Mouse (Mus musculus): ENCODE measurements around the gene Gdpd5.
"Not testable (repeated sequence)": the region's sequence is repeated elsewhere in the genome, so short reads cannot be mapped to it uniquely, and the experiment has no call there.

Gdpd5 gene

DNA sequence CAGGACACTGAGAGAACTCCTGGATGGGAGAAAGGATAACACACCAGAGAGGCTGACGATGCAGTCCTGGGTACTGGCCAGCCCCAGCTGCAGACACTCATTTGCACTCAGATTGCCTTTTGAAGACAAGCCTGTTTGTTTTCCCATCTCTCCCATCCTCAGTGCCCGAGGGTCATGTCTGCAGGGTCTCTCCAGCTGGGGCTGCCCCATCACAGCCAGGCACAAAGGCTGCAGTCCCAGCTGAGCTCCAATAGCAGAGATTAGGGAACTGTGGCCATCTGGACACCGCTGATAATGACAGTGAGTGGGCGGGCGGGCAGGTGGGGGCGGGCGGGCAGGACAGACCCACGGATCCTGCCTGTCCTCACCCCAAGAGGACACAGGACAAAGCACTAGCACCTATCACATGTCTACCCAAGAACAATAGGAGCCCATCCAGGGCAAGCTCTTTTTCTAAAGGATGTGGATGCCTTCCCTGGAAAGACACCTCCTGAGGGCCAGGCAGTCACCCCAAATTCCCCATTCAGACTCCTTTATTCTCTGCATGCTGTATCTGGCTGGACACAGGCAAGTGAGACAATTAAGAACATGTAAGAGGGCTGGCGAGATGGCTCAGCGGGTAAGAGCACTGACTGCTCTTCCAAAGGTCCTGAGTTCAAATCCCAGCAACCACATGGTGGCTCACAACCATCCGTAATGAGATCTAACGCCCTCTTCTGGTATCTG lies 93.8 kb downstream of the Gdpd5 start:
- no peak for DNase-seq (ENCODE audit: low read depth, low spot score)

DNA sequence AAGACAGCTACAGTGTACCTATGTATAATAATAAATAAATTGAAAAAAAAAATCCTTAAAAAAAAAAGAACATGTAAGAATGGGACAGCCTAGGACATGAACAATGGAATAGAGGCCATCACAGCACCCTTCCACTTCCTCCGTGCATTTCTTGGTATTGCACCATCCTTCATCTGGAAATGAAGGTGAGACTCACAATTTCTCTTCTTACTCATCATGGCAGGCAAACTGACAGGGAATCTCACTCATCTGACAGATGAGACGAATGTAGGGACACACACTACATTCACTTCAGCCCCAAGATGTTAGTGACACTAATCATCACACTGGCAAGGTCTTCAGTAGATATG lies 94.3 kb downstream of the Gdpd5 start:
- DNase-seq (ENCODE audit: low read depth, low spot score), result no peak

DNA sequence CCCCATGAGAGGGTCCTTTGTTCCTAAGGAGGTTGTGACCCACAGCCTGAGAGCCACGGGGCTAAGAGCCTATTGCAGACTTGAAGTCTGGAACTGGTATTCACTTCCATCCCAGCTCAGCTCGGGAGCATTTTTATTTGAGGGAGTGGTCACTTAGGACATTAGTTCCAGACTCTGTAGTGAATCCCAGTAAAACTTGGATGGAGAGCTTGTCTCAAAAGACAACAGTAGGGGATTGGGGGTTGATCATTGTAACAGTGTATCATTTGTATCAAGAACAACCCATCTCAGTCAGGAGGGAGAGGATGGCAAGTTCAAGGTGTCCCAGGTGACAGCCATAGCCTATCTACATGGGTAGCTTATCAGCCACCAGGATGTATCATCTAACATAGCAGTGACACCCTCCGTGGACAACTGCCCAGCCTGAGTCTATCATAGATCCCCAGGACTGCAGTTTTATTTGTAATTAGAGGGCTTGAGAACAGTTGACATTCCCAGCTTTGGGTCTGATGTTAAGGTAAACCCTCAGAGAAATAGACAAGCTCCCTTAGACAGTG lies 95.4 kb downstream of the Gdpd5 start:
- no peak for DNase-seq (ENCODE audit: low read depth, low spot score)

DNA sequence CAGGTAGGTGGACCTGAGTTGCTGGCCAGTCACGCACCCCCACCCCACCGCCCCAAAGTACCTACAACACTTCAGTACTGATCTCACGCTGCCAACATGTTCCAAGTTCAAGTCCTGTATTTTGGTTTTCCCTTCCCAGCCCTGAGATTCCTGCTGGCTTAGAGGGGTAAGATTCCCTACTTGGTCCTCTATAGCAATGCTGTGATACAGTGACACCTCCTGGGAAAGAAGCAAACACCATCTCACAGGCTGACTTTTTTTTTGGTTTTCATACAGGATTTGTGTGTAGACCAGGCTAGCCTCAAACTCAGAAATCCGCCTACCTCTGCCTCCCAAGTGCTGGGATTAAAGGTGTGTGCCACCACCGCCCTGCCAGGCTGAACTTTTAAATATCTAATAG lies 96.0 kb downstream of the Gdpd5 start:
- DNase-seq (ENCODE audit: low read depth, low spot score), result peak; percentile 52

DNA sequence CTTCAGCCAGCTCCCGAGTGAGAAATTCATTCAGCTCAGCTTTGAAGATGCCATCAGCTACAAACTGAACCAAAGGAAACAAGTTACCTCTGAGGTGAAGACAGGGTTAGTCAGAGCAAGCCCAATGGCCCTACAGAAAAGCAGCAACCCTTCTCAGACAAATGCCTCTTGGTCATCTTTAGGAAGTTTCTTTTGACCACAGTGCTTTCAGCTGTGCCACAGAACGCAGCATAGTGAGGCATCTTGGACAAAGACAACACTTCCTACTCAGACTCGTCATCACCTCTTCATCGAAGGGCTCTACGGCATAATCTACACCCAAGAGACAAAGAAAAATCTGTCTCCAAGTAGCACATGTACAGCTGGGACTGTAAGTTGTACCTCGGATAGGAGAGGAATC lies 101.4 kb downstream of the Gdpd5 start:
- DNase-seq (ENCODE audit: low read depth, low spot score), result no peak

DNA sequence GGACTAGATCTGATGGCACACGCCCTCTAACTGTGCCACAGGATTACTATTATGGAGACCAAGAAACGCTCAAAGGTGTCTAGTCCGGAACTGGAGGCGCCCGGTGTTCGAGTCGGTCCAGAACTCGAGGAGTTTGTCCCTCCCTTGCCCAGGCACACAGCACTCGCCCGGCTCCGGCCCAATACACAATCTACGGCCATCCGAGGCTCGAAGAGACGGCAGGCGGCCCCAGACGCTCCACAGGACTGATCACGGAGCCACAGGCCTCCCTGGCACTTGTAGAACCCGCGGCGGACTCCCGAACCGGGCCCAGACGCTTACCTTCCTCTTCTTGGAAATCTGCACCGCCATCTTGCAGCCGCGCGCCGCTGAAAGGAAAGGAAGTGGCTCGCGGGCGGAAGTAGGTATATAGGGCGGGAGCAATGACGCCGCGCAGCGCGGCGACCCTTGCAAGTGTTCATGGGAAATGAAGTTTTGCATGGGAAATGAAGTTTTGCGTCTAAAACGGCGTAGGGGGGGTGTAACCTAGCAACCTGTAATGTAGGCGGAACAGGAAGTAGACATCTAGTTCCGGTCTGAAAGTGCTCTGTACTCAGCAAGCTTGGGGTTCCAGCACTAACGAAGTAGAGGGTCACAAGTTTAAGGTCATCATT lies 102.2 kb downstream of the Gdpd5 start, which contains the start of gene Rps3:
Rps3 (minus strand) TSS at position 468 of the 653 bp plus-strand sequence.
- peak; percentile 99 for DNase-seq (ENCODE audit: low read depth, low spot score)

DNA sequence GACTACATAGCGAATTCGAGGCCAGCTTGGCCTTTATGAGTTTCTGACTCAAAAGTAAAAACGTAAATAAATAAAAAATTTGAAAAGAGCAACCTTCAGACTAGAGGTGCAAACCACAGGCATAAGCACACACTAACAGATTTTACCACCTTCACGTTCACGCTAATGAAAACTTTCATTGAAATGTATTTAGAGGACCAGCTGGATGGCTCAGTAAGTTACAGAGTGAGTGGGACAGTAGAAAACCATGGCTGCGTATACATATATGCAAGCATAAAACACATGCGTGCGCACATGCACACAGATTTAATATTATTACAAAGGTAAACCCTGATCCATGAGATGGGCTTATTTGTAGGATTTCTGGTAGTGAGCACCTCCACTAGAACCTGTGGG lies 102.7 kb downstream of the Gdpd5 start:
- no peak for DNase-seq (ENCODE audit: low read depth, low spot score)

DNA sequence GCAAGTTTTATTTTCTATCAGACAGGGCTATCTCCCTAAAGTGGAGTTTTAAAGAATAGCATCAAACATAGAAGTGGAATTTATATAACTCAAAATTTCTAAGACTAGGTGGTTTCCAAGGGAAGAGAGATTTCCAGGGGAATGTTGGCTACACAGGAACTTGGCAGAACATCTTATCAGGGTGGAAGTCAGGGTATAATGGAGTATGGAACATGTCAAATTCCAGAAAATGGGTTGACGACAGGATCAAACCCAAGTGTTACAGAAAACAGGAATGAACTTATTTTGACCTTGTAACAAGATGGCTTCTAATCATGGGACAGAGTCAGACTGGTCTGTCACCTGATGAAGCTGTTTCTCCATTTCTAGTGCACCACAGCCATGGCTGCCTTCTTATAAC lies 103.5 kb downstream of the Gdpd5 start:
- DNase-seq (ENCODE audit: low read depth, low spot score), result no peak

DNA sequence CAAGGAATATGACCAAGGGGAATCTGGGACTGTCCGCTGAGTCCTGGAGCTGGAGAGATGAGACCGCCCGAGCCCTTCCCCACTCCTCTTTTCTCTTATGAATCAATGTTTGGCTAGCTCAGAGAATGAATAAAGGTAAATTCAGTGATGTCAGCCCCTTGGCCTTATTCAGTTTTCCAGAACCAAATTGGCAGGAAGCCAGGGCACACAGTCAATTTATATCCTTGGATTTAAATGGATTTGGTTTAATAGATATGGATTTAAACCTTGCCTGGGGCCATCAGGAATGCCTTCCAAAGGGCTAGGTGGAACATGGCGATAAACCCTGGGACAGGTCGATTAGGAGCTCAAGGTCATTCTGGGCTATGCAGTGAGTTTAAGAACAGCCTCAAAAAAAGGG lies 108.5 kb downstream of the Gdpd5 start:
- no peak for DNase-seq (ENCODE audit: low read depth, low spot score)

DNA sequence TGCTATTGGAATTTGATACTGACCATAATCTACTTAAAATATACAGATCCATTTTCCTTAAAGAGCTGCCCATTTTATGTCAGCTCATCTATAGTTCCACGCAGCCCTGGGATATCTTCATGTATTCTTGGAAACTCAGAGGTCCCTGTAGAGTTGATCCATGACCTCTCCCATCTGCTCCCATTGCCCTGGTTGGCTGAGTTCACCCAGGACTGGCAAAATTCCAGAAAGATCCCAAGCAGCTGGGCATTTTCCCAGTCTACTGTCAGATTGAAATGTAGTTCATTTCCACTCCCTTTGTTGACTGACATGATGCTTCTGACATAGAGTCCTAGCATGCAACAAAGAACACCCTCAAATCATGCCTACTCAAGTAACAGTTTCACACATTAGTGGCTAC lies 117.9 kb downstream of the Gdpd5 start:
- DNase-seq (ENCODE audit: low read depth, low spot score), result no peak

DNA sequence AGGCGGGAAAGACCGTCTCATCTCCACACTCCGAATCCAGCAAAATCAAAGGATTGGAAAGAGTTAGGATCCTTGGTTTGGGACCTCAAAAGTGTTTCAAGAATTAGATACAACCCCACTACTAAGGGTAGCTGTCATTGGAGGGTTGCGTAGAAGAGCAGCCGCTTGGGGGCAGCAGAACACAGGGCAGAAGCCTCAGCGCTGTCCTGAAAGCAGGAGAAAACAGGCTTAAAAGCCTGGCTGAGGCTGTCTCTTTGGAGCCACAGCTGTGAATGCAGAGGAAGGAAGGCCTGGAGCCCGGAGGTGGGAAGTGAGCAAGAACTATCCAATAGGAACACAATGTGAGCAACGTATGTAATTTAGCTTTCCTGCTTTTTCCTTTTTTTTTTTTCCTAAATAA lies 119.0 kb downstream of the Gdpd5 start:
- peak; percentile 74 for DNase-seq (ENCODE audit: low read depth, low spot score)

DNA sequence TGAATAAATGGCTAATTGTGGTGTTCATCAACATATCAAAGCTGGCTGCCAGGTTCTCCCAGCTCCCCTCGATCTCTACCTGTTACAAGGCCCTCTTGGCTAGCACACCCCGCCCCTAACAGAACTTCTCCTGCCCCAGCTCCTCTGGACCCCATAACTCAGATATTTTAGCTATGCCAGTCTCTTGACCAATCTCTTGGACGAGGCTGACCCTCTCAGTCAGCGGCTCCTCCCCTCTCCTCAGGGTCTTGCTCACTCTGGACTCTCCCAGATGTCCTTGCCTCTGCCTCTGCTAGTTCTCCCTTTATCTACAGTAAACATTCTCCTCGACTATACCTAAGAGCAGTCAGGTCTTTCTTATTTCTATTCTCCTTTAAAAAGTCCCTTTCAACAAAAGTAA lies 119.4 kb downstream of the Gdpd5 start:
- DNase-seq (ENCODE audit: low read depth, low spot score), result no peak

DNA sequence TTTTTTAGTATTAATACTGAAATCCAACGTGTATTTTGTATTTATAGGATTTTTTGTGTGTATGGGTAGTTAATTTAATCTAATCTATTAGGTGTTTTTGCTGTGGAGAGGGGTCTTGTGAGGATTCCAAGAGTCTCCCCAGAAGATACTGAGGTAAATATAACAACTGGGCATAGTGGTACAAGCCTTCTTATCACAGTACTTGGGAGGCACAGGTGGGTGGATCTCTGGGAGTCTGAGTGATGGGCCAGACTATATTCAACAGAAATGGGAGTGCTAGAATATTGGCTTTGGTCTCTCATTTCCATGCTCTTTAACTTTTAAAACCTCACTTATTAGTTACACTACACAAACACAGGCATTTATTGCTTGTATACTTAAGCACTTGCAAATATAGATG lies 119.9 kb downstream of the Gdpd5 start:
- DNase-seq (ENCODE audit: low read depth, low spot score), result no peak

DNA sequence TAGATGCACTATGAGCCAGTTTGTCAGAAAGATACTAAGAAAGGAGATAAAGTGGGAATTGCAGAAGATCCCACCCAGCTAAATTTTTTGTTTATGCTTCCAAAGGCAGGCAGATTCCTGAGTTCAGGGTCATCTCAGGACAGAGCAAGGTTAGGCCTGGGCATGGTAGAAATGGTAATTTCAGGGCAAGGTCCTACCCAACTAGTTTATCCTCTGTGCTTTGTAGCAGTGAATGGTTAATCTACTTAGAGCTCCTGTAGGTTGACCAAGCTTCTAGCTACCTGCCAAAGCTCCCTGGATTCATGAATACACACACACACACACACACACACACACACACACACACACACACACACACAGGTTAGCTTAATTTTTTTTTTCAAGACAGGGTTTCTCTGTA lies 123.3 kb downstream of the Gdpd5 start:
- no peak for DNase-seq (ENCODE audit: low read depth, low spot score)

DNA sequence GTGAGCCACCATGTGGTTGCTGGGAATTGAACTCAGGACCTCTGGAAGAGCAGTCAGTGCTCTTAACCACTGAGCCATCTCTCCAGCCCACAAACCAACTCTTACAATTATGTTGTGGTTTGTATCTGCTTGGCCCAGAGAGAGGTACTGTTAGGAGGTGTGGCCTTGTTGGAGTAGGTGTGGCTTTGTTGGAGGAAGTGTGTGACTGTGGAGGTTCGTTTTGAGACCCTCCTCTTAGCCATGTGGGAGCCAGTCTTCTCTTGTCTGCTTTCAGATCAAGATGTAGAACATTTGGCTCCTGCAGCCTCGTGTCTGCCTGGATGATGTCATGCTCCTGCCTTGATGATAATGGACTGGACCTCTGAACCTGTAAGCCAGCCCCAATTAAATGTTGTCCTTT lies 127.0 kb downstream of the Gdpd5 start:
- DNase-seq (ENCODE audit: low read depth, low spot score), result not testable (repeated sequence)

DNA sequence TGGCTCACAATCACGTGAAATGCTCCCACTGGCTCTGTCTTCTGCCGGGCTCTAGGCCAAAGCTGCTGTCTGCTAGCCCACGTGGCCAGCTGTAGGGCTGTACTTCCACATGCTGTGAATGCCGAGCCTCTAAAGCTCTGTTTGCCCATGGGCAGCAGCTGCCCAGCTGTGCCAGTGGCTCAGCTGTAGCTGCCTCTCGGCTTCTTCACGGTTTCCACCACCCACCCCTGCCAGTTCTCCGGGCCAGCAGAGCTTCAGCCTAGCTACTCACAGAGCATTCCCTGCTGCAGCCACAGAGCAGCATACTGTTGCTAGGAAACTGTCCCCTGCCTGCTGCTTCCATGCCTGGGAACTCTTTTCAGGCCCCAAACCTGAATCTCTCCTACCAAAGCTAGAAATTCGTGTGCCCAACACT lies 128.9 kb downstream of the Gdpd5 start:
- no peak for DNase-seq (ENCODE audit: low read depth, low spot score)
